Mouse (Mus musculus) kidney, postnatal 0 days (tissue): ENCODE measurements at regions not wholly inside any gene's neighbourhood (a gene's known extent, or its start where the extent isn't known, plus 50 kb on each side); places are given as distances from the start of the nearest gene placed in this dataset.

Experiments
- ATAC-seq: fragments of 200-750 bp; cut with Nextera tagmentation; replicated peaks from 2 replicates; pipeline ENCODE4 v1.8.0; 2017; ENCODE audit warnings: low read depth, moderate number of reproducible peaks, moderate TSS enrichment, moderate library complexity; ENCODE audit not compliant: low FRiP score
- DNase-seq: peaks from one replicate; pipeline ENCODE4 v3.0.0-alpha.2; 2016; ENCODE audit warnings: low spot score
- H3K27ac ChIP-seq: fragments of 300-500 bp; sonication (generic); 2 replicates; pipeline ENCODE4 v1.5.1; 2014; ENCODE audit warnings: mild to moderate bottlenecking
- H3K27me3 ChIP-seq: fragments of 300-500 bp; sonication (generic); 2 replicates; pipeline ENCODE4 v1.6.1; 2014; ENCODE audit warnings: low read length, mixed read lengths; ENCODE audit not compliant: insufficient read depth
- H3K36me3 ChIP-seq: fragments of 300-500 bp; sonication (generic); 2 replicates; pipeline ENCODE4 v1.6.1; 2014; ENCODE audit warnings: low read length, mixed read lengths; ENCODE audit not compliant: insufficient read depth
- H3K4me1 ChIP-seq: fragments of 300-500 bp; sonication (generic); replicated peaks from 2 replicates; pipeline ENCODE4 v1.6.1; 2014; ENCODE audit warnings: antibody characterized with exemption, low read length, mixed read lengths; ENCODE audit not compliant: insufficient read depth
- H3K4me2 ChIP-seq: fragments of 300-500 bp; sonication (generic); 2 replicates; pipeline ENCODE4 v1.6.1; 2014; ENCODE audit warnings: mild to moderate bottlenecking, low read length, moderate library complexity, mixed read lengths
- H3K4me3 ChIP-seq: fragments of 300-500 bp; sonication (generic); replicated peaks from 2 replicates; pipeline ENCODE4 v1.5.1; 2014; ENCODE audit warnings: low read depth, low read length
- H3K9ac ChIP-seq: fragments of 300-500 bp; sonication (generic); 2 replicates; pipeline ENCODE4 v1.6.1; 2014; ENCODE audit warnings: low read depth, low read length
- H3K9me3 ChIP-seq: fragments of 300-500 bp; sonication (generic); replicated peaks from 2 replicates; pipeline ENCODE4 v1.6.1; 2016; ENCODE audit warnings: low read length, inconsistent platforms, mixed read lengths
- CTCF ChIP-seq: IDR thresholded peaks from 2 replicates; pipeline ENCODE4 v1.5.1; 2016; ENCODE audit warnings: antibody characterized with exemption, low read depth, mild to moderate bottlenecking, moderate library complexity
- WGBS: fragments of 180-500 bp; shearing (Covaris S2); extraction: QIAGEN DNeasy Blood & Tissue Kit; methylation state at CpG from one replicate; pipeline ENCODE4 v1.1.7; 2014; 5-methylcytosine and 5-hydroxymethylcytosine counted together

DNA sequence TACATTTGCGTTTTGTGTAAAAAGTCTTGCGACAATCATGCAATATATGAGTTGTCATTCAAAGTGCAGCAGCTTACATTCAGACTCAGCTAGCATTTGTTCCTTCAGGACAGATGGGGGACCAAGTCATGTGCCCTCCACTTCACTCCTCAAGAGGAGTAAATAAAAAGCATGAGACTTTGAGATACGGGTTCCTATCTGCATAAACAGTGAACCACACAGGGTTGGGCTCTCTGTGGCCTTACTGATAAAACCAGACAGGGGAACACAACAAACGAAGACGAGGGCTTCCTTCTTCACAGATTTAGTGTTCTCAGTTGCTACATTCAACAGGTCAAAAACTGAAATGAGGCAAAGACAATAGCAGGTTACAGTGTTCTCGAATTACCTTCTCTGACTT is 283.1 kb upstream of the Irx4 start:
- Histone ChIP-seq H3K4me2 (no peak overlapping the region), H3K4me1 (no peaks in the 10 kb centered on the region), H3K27ac (no peak overlapping the region), H3K27me3 (no peaks in the 10 kb centered on the region), H3K9me3 (no peaks in the 10 kb centered on the region), H3K36me3 (no peaks in the 10 kb centered on the region), H3K9ac (no peak overlapping the region), H3K4me3 (no peak overlapping the region)
- whole genome bisulfite sequencing, result 76% methylated on average over 6 of the region's 6 CpGs
- TF ChIP-seq CTCF, result no peak
- DNase-seq, result no peak
- ATAC-seq, result no peak

DNA sequence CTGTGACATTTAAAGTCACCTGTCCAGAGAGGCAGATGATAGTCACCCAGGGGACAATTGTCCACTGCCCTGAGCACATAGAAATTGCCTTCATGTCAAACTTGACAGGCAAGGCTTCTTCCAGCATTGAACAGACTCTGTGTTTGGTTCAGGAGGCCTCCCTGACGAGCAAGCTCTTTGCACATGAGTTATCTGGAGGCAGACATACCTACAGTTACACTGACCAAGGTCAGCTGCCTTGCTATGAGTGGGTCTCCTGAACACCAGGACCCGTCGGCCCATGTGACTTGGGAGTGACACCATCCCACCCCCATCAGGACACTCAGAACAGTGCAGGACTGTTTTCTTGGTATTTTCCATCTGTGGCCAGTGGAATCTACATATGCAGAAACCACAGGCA is 282.3 kb upstream of the Irx4 start:
- Histone ChIP-seq H3K9ac (no peak overlapping the region), H3K36me3 (no peaks in the 10 kb centered on the region), H3K27me3 (no peaks in the 10 kb centered on the region), H3K27ac (no peak overlapping the region), H3K4me2 (no peak overlapping the region), H3K9me3 (no peaks in the 10 kb centered on the region), H3K4me3 (no peak overlapping the region), H3K4me1 (no peaks in the 10 kb centered on the region)
- no peak for DNase-seq
- no peak for ATAC-seq
- no peak for TF ChIP-seq CTCF
- WGBS, result 71% methylated on average over 3 of the region's 3 CpGs

DNA sequence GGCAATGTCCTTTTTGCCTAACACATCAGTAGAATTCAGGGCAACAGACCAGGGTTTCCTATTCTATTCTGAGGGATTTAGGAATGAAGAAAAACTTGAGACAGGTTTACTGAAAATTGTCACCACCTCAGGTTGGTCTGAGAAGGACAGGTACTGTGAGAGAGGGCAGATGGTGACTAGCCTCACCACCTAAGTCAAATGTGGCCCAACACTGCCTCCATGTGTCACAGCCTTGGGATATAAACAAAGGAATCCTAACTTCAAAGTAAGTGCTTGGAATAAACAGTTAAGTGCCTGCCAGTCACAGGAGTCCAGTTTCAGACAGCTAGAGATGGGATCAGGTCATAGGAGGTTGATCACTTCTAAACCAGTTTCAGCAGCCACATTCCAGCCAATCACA is 281.3 kb upstream of the Irx4 start:
- ATAC-seq (no peak), DNase-seq (no peak)
- no peaks in the 10 kb centered on the region for H3K36me3 ChIP-seq
- no peak overlapping the region for H3K4me3 ChIP-seq
- H3K27me3 ChIP-seq, result no peaks in the 10 kb centered on the region
- H3K9me3 ChIP-seq, result no peaks in the 10 kb centered on the region
- TF ChIP-seq CTCF, result peak; percentile 22; the same call in 1 of the 2 replicates
- no peaks in the 10 kb centered on the region for H3K4me1 ChIP-seq
- H3K27ac ChIP-seq, result no peak overlapping the region
- H3K9ac ChIP-seq, result no peak overlapping the region
- H3K4me2 ChIP-seq, result no peak overlapping the region

DNA sequence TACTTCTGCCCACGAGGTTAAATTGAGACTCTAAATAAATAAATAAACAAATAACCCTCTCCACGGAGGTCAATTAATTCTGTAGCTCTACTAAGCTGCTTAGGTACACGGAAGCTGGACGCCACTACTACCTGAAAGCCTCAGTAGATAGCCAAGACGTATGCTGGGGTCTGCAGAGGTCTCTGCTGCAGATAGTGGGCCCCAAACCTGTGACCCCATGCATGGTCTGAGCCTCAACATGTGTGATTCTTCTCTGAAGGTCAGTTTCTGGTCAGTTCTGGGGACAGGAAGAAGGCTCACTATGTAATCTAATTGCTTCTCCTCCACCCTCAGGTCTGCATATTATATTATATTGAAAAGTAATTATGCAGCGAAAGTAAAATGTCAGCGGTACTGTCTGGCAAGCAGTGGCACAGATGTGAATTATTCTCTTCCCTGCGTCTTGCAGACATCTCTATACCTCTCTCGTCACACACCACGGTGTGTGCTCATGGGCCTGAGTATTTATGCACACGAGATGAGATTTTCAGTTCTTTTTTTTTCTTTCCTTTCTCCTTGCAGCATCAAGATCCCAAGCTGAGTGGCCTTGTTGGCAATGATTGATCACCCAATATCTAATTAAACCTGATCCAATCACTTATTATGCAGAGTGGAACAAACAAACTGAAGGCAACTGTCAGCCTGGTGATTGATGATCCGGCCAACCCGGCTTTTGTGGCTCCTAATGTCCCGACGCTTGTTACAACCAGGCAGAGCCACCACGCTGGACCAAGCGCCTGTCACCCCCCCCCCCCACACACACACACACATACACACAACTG is 267.5 kb upstream of the Irx4 start:
- no peaks in the 10 kb centered on the region for H3K4me1 ChIP-seq
- no peak overlapping the region for H3K9ac ChIP-seq
- H3K9me3 ChIP-seq, result no peaks in the 10 kb centered on the region
- no peaks in the 10 kb centered on the region for H3K27me3 ChIP-seq
- no peak overlapping the region for H3K4me3 ChIP-seq
- no peak for TF ChIP-seq CTCF
- DNase-seq (no peak), ATAC-seq (no peak)
- no peak overlapping the region for H3K27ac ChIP-seq
- no peak overlapping the region for H3K4me2 ChIP-seq
- H3K36me3 ChIP-seq, result no peaks in the 10 kb centered on the region
- 67% methylated on average over 17 of the region's 17 CpGs for WGBS

DNA sequence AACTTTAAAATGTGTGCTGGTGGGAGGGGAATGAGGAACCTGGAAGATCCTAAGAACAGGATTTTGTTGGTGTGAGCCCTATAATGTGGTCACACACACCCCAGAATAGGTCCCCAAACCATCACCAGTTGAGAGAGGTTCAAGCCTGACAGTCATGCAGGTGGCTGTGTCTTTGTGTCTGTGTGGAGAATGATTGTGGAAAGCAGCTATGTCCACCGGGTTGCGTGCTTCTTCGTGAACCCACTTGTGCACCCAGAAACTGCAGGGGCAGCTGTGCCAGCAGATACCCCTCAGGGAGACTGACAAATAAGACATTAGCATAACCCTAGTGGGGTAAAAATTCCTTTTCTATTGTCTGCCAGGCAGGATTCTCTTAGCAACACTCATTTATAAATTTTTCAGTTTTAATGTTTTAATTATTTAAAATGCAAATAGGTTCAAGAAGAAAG is 266.8 kb upstream of the Irx4 start:
- H3K4me1 ChIP-seq, result no peaks in the 10 kb centered on the region
- no peak overlapping the region for H3K27ac ChIP-seq
- no peak for TF ChIP-seq CTCF
- no peak for ATAC-seq
- no peak overlapping the region for H3K4me2 ChIP-seq
- H3K4me3 ChIP-seq, result no peak overlapping the region
- DNase-seq, result no peak
- H3K27me3 ChIP-seq, result no peaks in the 10 kb centered on the region
- H3K9ac ChIP-seq, result no peak overlapping the region
- no peaks in the 10 kb centered on the region for H3K9me3 ChIP-seq
- WGBS, result 83% methylated on average over 3 of the region's 3 CpGs
- no peaks in the 10 kb centered on the region for H3K36me3 ChIP-seq

DNA sequence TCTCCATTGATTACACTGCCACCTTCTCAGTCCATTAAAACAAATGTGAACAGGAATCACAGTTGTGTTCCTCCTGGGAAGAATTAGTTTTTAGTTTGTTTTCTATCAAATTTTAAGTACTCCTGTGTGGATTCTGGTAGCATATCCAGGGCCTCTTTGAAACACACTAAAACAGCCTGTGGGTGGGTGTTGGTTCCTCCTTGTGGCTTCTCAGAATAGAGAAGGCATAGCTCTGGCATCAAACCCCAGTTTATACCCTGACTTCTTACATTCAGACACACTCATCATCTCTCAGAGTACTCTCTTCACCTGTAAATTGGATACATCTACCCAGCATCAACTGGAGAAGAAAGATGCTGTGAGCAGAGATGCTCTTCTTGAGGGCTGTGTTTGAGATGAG is 265.7 kb upstream of the Irx4 start:
- Histone ChIP-seq H3K9ac (no peak overlapping the region), H3K27me3 (no peaks in the 10 kb centered on the region), H3K4me3 (no peak overlapping the region), H3K36me3 (no peaks in the 10 kb centered on the region), H3K4me1 (no peaks in the 10 kb centered on the region), H3K4me2 (no peak overlapping the region), H3K9me3 (no peaks in the 10 kb centered on the region), H3K27ac (no peak overlapping the region)
- no peak for TF ChIP-seq CTCF
- no peak for ATAC-seq
- DNase-seq, result no peak
